Mouse (Mus musculus) gastrocnemius, postnatal 14 days (tissue): ENCODE data around the gene Kat7. TPM values are rescaled to one million over a fixed set of nuclear protein-coding genes. Genes with fewer than 3 reads are reported as not detected.

Experiments
- DNase-seq: peaks from one replicate; pipeline ENCODE4 v3.0.0; 2021; ENCODE audit warnings: mixed read lengths
- intact Hi-C: fragments of 180-260 bp; cut with DNase I; formaldehyde crosslinking; loops from one replicate; pipeline ENCODE4 v1.15.1; 2025; ENCODE audit warnings: low total_unique reads
- total RNA-seq, 2 experiments: library from RNA; stranded (reverse); gene quantifications; 2 replicates each; pipeline ENCODE4 v1.2.3; 2021

Kat7 gene
- total RNA-seq, 2 experiments from 2014 or later = 21.7 to 24.4 TPM

DNA sequence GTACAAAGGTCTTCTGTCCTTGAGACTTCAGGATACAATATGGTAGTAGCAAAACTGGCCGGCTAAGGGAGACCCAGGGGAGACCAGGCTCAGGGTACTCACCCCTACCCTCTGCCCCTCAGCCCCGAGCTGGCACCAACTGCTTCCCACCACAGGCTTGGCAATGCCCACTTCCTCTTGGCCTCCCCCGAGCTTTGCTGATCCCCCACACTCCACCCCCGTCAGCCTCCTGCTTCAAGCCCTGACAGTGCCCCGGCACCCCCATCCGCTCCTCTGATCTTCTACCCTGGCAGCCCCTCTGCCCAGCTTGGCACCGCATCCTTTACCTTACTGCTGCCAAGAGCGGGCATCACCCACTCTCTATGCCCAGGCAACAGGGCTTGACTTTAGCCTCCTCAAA is 55.9 kb downstream of the Kat7 start:
- intact Hi-C loops = loop anchor here (10.0 kb wide), 1 partner anchor 199 kb away; no protein-coding TSS in a partner anchor

DNA sequence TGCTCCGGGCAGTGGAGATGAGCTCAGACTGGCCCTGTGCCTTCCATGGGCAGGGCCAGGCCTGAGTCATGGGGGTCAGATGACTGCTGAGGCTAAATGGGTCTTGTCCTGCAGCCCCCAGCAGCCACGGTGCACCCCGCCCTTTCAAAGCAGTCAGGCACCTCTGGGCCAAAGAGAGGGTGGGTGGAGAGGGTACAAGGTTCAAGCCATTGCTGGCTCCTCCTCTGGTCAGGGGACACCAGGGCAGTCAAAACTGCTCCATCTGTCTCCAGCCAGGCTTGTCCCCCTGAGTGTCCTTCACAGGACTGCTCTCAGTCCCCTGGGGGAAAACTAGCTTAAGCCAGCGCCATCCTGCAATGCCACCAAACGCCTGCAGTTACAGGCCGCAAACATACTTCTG is 57.9 kb downstream of the Kat7 start:
- intact Hi-C loops = loop anchor here (2.0 to 10.0 kb wide), 2 partner anchors 133 to 197 kb away; no protein-coding TSS in a partner anchor
- no peak for DNase-seq

More for the DNA sequence above, 55.9 kb downstream of the Kat7 start:
- DNase-seq = peak; percentile 13

GRCm38 (mm10) chr11:95251295-95251694 is 58.8 kb downstream of the Kat7 start:
- DNase-seq = peak; percentile 74
- intact Hi-C loops = loop anchor here (10.0 kb wide), 1 partner anchor 196 kb away; no protein-coding TSS in a partner anchor

- DNase-seq = no peak
- intact Hi-C loops = loop anchor here (10.0 kb wide), 1 partner anchor 195 kb away; no protein-coding TSS in a partner anchor
Observed at GRCm38 (mm10) chr11:95250110-95250509, 59.9 kb downstream of the Kat7 start.

- DNase-seq = no peak
- intact Hi-C loops = no loop called here
Observed at GRCm38 (mm10) chr11:95247065-95247464, 63.0 kb downstream of the Kat7 start.

DNA sequence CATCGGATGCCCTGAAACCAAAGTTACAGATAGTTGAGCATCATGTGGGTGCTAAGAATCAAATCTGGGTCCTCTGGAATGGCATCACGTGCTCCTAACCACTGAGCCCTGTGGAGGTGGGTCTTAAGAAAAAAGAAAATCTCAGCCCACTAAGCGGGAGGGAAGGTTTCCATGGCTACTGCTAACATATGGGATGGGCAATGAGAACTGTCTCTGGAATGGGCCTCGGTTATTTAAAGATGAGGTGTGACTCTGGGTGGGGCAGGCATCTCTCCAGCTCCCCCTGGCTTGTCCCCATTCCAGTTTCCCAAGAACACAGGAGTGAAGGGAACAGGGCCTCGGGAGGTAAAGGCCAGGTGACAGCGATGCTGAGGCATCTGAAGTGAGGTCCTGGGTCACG is 64.6 kb downstream of the Kat7 start:
- DNase-seq = no peak
- intact Hi-C loops = no loop called here

DNA sequence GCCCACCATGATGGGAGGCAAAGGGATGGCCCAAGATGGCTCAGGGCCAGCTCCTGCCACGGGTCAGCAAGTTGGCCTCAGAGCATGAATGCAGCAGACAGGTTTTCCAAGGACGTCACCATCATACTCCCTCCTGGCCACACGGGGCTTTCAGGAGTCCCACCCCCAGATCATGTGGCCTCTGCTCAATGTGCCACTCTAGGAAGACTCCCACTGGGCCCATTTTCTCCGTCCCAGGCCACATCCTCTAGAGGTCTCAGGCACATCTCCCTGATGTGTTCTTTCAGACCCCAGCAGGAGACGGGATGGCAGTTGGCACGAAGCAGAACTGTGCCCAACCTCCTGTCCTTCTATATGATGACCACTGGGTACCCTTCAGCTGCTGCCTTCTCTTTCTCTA is 67.4 kb downstream of the Kat7 start:
- no peak for DNase-seq
- intact Hi-C loops = no loop called here

DNA sequence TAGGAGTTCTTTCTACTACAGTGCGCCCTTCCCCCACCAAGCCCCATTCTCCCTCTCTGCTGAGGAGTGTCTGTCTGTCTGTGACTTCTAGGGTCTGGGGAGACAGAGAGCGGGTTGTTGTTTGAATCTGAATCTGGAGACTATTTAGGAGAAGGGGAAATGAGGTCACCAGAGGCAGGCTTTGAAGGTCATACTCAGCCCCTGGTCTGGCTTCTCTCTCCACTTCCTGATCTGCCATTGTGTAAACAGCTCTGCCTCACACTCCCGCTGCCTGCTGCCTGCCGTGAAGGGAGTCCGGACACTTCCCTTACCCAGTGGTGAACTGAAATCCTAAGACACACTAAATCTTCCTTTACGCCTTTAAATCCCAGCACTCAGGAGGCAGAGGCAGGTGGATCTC is 71.6 kb downstream of the Kat7 start:
- intact Hi-C loops = no loop called here
- DNase-seq = no peak

- DNase-seq = no peak
- intact Hi-C loops = loop anchor here (5.0 kb wide), 1 partner anchor 115 kb away; no protein-coding TSS in a partner anchor
Observed at GRCm38 (mm10) chr11:95232329-95232696, 77.7 kb downstream of the Kat7 start.

GRCm38 (mm10) chr11:95231688-95232328 is 78.2 kb downstream of the Kat7 start:
- intact Hi-C loops = loop anchor here (5.0 kb wide), 1 partner anchor 115 kb away; no protein-coding TSS in a partner anchor

DNA sequence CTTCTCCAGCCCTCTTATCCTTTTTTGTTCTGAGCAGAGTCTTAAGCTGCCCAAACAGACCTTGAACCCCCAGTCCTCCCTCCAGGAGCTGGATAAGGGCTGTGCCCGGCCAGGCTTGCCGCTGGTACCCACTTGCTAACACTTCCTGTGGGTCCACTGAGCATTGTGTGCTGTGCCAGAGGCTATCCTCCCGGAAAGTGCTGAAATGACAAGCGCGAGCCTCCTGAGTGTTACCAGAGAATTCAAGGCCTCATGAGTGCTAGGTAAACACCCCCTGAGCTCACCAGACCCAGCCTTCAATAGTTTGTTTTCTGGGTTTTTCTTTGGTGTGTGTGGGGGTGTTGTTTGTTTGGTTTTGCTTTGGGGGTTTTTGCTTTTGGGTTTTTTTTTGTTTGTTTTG is 82.6 kb downstream of the Kat7 start:
- intact Hi-C loops = no loop called here
- no peak for DNase-seq

More at GRCm38 (mm10) chr11:95231688-95232328, 78.2 kb downstream of the Kat7 start:
- peak; percentile 65 for DNase-seq

DNA sequence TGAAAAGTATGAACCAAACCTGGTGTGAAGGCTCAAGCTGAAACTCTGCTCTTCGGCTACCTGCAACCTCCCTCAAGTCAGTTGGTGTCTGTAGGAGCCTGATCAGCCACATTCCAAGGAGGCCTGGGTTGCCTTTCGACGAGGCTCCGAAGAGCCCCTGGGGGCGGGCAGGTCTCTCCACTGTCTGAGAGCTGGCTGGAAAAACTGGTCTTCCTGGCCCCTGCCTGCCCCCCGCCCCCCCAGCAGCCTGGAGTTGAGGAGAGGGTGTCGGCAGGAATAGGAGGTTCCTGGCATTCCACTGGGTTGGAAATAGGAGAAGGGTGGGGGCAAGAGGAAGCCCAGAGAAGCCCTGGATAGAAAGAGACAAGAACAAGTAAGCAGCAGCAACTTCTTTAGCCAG is 84.6 kb downstream of the Kat7 start:
- DNase-seq = no peak
- intact Hi-C loops = no loop called here

Other genes starting within 250 kb of the Kat7 start
- 1 to 10 TPM; 3.5 to 4.0 TPM for gene Itga3, start 233.4 kb downstream of the Kat7 start, total RNA-seq
- not detected for gene Dlx3, start 190.1 kb downstream of the Kat7 start, total RNA-seq
- gene Dlx4, start 164.0 kb downstream of the Kat7 start, total RNA-seq = not detected
- not detected for gene Tac4, start 48.7 kb downstream of the Kat7 start, total RNA-seq
- 1 to 10 TPM; 4.4 to 6.5 TPM for gene Fam117a, start 26.8 kb upstream of the Kat7 start, total RNA-seq
- 10 to 100 TPM; 36.6 to 37.8 TPM for gene Slc35b1, start 74.4 kb upstream of the Kat7 start, total RNA-seq
- 100 to 1,000 TPM; 173 to 190 TPM for gene Spop, start 103.8 kb upstream of the Kat7 start, total RNA-seq
- gene Nxph3, start 204.3 kb upstream of the Kat7 start, total RNA-seq = 1 to 10 TPM in 1 of 2 experiments, under 1 TPM in 1; 0.70 to 1.2 TPM